Mouse (Mus musculus): ENCODE measurements around the gene Poc1a.
A peak's percentile ranks its signal among the peaks of the same experiment; 100 is the strongest.

Poc1a gene

DNA sequence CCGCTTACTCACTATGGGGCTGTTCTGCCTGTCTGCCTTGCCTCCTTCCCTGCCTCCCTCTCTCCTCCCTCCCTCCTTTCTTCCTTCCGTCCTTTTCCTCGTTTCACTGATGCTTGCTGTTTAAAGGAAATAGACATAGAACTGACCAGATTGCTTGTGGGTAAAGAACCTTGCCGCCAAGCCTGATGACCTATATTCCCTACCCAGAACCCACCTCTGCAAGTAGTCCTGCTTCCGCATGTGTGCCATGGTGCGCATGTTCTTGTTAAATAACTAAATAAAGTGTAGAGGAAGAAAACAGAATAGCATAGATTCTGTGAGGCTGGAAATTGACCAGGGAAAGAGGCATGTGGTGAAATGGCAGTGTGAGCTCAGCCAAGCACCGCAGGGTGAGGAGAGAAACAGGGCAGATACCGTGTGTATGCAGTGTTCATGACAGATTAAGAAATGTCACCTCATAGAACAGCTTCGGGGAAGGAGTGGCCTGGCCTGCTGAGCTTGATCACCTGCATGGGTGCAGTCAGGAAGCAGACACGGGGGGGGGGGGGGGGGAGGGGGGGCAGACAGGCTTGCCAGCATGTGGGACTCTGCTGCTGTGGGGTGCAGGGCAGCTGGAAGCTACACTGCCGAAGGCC is 20.7 kb downstream of the Poc1a start:
- DNase-seq (ENCODE audit: low read depth), result no peak

DNA sequence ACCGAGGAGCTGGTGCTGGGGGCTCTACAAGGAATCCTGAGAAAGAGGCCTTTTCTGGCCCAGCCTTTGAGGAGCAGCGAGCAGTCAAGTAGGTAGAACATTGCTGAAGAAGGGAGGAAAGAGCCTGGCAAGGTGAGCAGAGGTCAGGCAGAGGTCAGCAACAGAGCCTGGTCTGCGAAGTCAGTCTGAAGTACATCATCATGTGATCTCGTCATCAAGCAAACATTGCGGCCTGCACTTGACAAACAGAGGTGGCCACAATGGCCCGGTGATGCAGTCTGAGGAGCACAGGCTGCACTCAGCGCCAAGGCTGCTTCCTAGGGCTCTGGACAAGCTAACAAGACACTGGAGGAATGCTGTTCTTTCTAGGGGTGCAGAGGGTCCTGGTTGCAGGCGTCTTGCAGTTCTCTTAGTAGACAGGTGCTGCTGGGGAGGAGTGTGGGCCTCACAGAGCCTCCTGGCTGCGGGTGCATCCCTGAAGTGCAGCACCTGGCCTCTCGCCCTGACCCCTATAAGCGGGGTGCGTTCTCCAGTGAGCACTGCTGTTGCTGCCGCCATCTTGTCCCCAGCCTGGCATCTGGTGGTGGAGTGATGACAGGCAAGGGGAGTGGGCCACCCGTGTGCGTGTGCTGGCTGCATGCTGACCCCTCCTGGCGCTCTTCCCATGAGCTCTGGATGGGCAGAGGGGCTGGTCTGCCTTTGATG is 21.7 kb downstream of the Poc1a start:
- DNase-seq (ENCODE audit: low read depth), result no peak

- DNase-seq (ENCODE audit: low read depth), result no peak
These were observed 22.6 kb downstream of the Poc1a start for GRCm38 (mm10) chr9:106303460-106303960.

- no peak for DNase-seq (ENCODE audit: low read depth)
These were observed 24.4 kb downstream of the Poc1a start for GRCm38 (mm10) chr9:106305228-106305627.

DNA sequence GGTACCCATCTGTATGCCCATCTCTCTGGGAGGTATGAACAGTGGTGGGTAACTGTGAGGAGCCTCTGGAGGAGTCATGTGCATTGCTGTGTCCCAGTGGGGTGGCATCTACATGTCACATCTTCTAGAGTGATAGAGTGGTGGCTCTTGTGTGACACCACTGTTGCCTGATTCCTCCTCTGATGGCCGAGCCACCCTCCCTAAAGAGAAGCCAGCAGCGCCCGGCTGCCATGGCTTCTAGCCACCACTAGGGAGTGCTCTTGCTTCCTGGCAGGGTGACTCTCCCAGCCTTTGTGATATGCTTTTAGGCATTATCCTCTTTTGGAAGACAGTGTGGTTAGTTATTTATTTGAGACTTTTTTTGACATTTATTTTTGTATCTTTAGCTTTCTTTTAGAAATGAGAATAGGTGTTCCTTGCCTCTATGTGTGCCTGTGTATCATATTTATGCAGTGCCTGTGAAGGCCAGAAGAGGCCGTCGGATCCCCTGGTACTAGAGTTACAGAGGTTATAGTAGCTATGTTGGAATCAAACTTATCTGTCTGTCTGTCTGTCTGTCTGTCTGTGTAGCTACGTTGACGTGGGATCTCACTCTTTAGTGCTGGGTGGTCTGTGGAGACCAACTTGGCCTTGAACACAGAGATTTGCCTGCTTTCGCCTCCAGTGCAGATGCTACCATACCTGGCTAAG is 25.9 kb downstream of the Poc1a start:
- DNase-seq (ENCODE audit: low read depth), result peak; percentile 56

DNA sequence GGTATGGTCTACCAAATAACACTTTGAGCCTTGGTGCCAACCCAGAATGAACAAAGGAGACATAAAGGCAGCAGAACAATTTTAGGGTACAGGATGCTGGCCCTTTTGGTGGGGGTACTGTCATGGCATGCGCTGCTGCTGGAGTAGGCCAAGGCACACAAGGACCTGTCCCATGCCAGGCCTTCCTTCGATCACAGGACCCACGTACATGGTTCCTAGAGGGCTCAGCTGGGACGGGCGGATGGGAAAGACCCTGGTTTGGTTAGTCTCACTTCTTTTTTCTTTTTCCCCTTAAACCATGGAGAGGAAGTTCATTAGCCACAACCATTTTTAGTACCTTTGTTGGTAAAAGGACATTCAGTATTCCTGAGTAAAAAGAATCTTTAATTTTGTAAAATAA is 27.3 kb downstream of the Poc1a start:
- no peak for DNase-seq (ENCODE audit: low read depth)

DNA sequence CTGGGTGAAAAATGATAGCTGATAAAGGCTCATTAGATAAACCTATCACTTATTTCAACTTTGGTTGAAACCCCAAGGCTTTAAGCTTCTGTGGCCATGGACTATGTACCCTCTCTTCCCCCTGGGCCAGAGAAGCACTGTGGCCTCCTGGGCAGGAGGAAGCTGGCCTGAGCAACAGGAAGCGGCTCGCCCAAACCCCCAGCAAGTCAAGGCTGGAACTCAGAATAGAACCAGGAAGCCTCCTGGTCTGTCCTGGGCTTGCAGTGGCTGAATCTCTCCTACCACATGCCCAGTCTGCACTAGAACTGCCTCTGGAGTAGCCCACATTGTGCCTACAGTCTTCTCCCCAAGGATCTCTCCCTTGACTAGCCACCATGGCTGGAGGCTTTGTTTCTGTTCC is 27.7 kb downstream of the Poc1a start:
- DNase-seq (ENCODE audit: low read depth), result no peak

- no peak for DNase-seq (ENCODE audit: low read depth)
These were observed 28.1 kb downstream of the Poc1a start for GRCm38 (mm10) chr9:106308983-106309382.

DNA sequence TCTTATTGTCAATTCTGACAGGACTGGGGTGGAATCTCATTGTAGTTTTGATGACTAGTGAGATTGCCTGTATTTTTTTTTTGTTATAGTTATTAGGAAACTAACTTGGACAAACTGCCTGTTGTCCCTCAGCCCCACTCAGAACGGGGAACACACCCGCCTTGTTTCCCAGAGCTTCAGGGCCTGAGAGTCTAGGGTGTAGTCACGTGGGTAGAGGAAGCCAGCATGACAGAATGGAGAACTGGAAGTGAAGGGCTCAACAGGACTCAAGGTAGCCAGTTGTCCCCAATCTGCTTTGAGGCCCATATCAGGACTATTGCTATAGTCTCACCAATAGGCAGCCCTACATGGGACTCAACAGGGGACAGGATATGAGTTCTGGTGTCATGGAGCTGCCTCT is 29.0 kb downstream of the Poc1a start:
- DNase-seq (ENCODE audit: low read depth), result no peak

DNA sequence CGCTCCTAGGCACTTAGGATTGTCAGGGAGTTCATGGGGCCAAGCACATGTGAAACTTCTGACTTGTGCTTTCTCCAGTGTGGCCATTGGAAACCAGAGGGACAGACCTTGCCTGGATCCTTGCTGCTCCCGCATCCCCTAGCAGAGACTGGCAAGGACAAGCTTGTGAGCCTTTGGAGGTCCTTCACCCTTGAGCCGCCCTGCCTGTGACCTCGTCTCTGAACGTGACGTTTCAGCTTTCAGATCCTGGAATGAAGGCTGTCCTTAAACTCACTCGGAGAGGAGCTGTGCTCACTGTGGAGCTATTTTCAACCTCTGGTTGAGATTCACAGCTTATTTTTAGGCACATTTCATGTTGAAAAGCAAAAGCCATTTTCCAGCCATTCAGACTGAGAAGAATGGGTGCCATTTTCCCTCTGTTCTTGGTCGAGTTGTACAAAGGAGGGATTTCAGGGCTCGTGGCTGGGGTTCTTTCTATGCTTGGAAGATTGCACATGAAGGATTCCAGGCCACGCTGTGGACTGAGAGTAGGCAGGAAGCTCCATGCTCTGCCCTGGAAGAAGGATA is 30.8 kb downstream of the Poc1a start:
- no peak for DNase-seq (ENCODE audit: low read depth)

GRCm38 (mm10) chr9:106312950-106313360 is 32.1 kb downstream of the Poc1a start:
- no peak for DNase-seq (ENCODE audit: low read depth)

GRCm38 (mm10) chr9:106314196-106314595 is 33.3 kb downstream of the Poc1a start:
- DNase-seq (ENCODE audit: low read depth), result no peak

- DNase-seq (ENCODE audit: low read depth), result no peak
These were observed 37.2 kb downstream of the Poc1a start for GRCm38 (mm10) chr9:106318074-106318473.

DNA sequence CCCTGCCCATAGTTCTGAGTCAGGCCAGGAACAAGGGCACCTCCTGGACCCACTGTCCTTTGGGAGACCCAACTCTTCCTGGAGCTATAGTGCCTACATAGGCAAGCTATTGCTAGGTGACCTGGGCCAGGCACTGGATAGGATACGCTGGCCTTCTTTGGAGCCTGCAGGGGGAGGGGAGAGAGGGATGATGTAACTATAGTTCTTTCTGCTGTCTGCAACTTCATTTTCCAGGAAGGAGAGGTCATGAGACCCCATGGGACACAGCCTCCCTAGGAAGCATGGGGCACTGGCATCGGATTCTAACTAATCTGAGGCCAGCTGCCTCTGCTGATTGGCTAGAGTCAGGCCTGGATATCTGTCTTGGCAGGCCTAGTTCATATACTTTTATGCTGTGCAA is 38.2 kb downstream of the Poc1a start:
- DNase-seq (ENCODE audit: low read depth), result no peak

DNA sequence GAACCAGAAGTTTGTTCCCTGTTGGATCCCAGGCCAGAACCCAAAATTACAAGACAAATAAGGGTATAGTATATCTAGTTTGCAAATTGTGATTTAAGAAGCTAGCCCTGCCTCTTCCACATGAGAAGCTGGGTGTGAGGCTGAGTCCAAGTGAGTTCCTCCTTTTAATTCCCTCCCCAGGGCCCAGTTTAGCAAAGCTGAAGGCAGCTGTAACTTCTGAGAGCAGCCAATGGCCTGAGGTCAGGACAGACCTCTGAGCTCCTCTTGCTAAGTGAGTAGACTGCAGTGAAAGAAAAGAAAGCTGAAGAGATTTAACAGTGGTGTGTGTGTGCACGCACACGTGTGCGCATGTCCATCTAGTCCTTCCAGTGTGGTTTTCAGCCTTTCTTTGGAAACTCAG is 41.6 kb downstream of the Poc1a start:
- DNase-seq (ENCODE audit: low read depth), result no peak

- no peak for DNase-seq (ENCODE audit: low read depth)
These were observed 45.4 kb downstream of the Poc1a start for GRCm38 (mm10) chr9:106326241-106326640.

GRCm38 (mm10) chr9:106327125-106327809 is 46.4 kb downstream of the Poc1a start:
- no peak for DNase-seq (ENCODE audit: low read depth)

DNA sequence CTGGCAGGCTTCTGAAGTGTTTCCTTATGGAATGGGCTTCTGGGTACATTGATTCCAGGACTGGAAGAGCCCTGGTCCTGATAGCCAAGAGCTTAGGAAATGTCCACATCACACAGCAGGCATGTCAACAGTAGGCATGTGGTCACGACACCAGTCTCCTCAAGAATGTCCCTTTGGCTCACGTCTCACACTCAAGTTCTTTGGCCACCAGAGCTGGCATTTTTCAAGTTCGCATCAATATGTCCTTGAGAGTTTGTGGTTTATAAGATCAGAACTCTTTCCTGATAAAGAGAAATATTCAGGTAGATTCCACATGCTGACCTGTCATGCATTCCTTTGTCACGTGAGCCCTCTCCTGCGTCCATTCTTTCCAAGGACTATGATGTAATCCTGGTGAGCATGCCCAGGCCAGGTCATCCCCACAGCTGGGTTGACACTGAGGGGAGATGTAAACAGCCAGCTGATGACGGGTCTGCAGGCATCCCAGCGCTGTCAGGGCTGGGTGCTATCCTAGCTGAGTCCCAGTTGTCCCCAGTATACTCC is 47.3 kb downstream of the Poc1a start:
- no peak for DNase-seq (ENCODE audit: low read depth)

- no peak for DNase-seq (ENCODE audit: low read depth)
These were observed 48.1 kb downstream of the Poc1a start for GRCm38 (mm10) chr9:106328772-106329511.

- DNase-seq (ENCODE audit: low read depth), result no peak
These were observed 51.9 kb downstream of the Poc1a start for GRCm38 (mm10) chr9:106332746-106333145.

- DNase-seq (ENCODE audit: low read depth), result no peak
These were observed 56.8 kb downstream of the Poc1a start for GRCm38 (mm10) chr9:106337620-106338019.
